ENCODE assay signal across 18 mouse cellular contexts in genomic region chr19:14610542-14611317, GRCm38 (mm10). TPM values are rescaled to one million over a fixed set of nuclear protein-coding genes. Genes with fewer than 3 reads are reported as not detected.
A peak's percentile ranks its signal among the peaks of the same experiment; 100 is the strongest.
DNase-seq lines count a peak whose midpoint lies in the region; ATAC-seq and TF ChIP-seq lines count a peak whose summit lies in the region.
"Had no signal": no experiment of that assay in that cellular context is flagged by ENCODE, and none has a peak within 500 bp of the region (broad histone marks: within the 10 kb centered on the region; RNA-seq: fewer than 3 reads in every experiment).

No protein-coding gene starts in this region.

- no peak overlapping the region for H3K27ac ChIP-seq in intestine, embryonic 15.5 days
- H3K27ac ChIP-seq in intestine, postnatal 0 days (ENCODE audit: low read depth, low read length): no peak overlapping the region
- no peak overlapping the region for H3K27ac ChIP-seq in midbrain, embryonic 11.5 days (ENCODE audit: low read depth, low read length)
- no peak overlapping the region for H3K27ac ChIP-seq in midbrain, postnatal 0 days (ENCODE audit: low read depth, low read length)
- no peak overlapping the region for H3K27ac ChIP-seq in hindbrain, postnatal 0 days
- H3K27ac ChIP-seq: embryonic facial prominence, embryonic 13.5 days; forebrain, embryonic 13.5 days; gastrocnemius, adult 2 months; heart, embryonic 13.5 days; hindbrain, embryonic 13.5 days had no signal

- no peaks in the 10 kb centered on the region for H3K9me3 ChIP-seq in intestine, embryonic 15.5 days
- H3K9me3 ChIP-seq in intestine, postnatal 0 days (ENCODE audit: control insufficient read depth): no peaks in the 10 kb centered on the region
- no peaks in the 10 kb centered on the region for H3K9me3 ChIP-seq in midbrain, embryonic 11.5 days (ENCODE audit: control insufficient read depth, low read length)
- H3K9me3 ChIP-seq in midbrain, postnatal 0 days (ENCODE audit: low read length): no peaks in the 10 kb centered on the region
- no peaks in the 10 kb centered on the region for H3K9me3 ChIP-seq in hindbrain, postnatal 0 days (ENCODE audit: low read length)
- H3K9me3 ChIP-seq: embryonic facial prominence, embryonic 13.5 days; forebrain, embryonic 13.5 days; heart, embryonic 13.5 days; hindbrain, embryonic 13.5 days had no signal

- peak; percentile 68; the same call in 1 of the 2 replicates for ATAC-seq in intestine, embryonic 15.5 days
- ATAC-seq in intestine, postnatal 0 days: no peak
- ATAC-seq in midbrain, embryonic 11.5 days (ENCODE audit: low FRiP score): no peak
- ATAC-seq in midbrain, postnatal 0 days (ENCODE audit: low FRiP score): no peak
- ATAC-seq in hindbrain, postnatal 0 days: no peak
- ATAC-seq: forebrain, embryonic 13.5 days had no signal

- H3K9ac ChIP-seq in intestine, embryonic 15.5 days: no peak overlapping the region
- H3K9ac ChIP-seq in intestine, postnatal 0 days (ENCODE audit: low read depth, low read length): no peak overlapping the region
- no peak overlapping the region for H3K9ac ChIP-seq in midbrain, embryonic 11.5 days (ENCODE audit: low read length)
- H3K9ac ChIP-seq in midbrain, postnatal 0 days (replicated peaks; ENCODE audit: low read length, poor library complexity, severe bottlenecking): no peak overlapping the region
- no peak overlapping the region for H3K9ac ChIP-seq in hindbrain, postnatal 0 days (replicated peaks; ENCODE audit: low read length)
- H3K9ac ChIP-seq: embryonic facial prominence, embryonic 13.5 days; forebrain, embryonic 13.5 days; heart, embryonic 13.5 days; hindbrain, embryonic 13.5 days had no signal

- H3K4me2 ChIP-seq in intestine, embryonic 15.5 days (replicated peaks): no peak overlapping the region
- no peak overlapping the region for H3K4me2 ChIP-seq in intestine, postnatal 0 days (replicated peaks; ENCODE audit: low read depth)
- H3K4me2 ChIP-seq in midbrain, embryonic 11.5 days: no peak overlapping the region
- no peak overlapping the region for H3K4me2 ChIP-seq in midbrain, postnatal 0 days (ENCODE audit: low read depth, low read length, poor library complexity, severe bottlenecking)
- H3K4me2 ChIP-seq in hindbrain, postnatal 0 days (ENCODE audit: low read depth, low read length): no peak overlapping the region
- H3K4me2 ChIP-seq: embryonic facial prominence, embryonic 13.5 days; forebrain, embryonic 13.5 days; heart, embryonic 13.5 days; hindbrain, embryonic 13.5 days had no signal

- WGBS in intestine, embryonic 15.5 days: 44% methylated on average over 8 of the region's 8 CpGs
- 42% methylated on average over 8 of the region's 8 CpGs for WGBS in intestine, postnatal 0 days
- WGBS in midbrain, embryonic 11.5 days: 78% methylated on average over 8 of the region's 8 CpGs
- WGBS in midbrain, postnatal 0 days: 75% methylated on average over 8 of the region's 8 CpGs
- 62% methylated on average over 8 of the region's 8 CpGs for WGBS in hindbrain, postnatal 0 days

- peak; percentile 66 for DNase-seq in midbrain, embryonic 11.5 days (ENCODE audit: low spot score, missing footprints)
- no peak for DNase-seq in midbrain, postnatal 0 days (ENCODE audit: low spot score)
- peak; percentile 49 for DNase-seq in lung, postnatal 25 days (ENCODE audit: low spot score)
- no peak for DNase-seq in hindbrain, postnatal 0 days (ENCODE audit: low spot score)
- no peak for DNase-seq in cerebellum, postnatal 25 days
- DNase-seq: adrenal gland, postnatal 10 days; cerebellum, adult 11 months; cerebellum, adult 8-10 months; cerebellum, postnatal 14 days; gastrocnemius, adult 2 months; gastrocnemius, postnatal 25 days; heart, postnatal 4 days had no signal

- H3K36me3 ChIP-seq in intestine, embryonic 15.5 days: no peaks in the 10 kb centered on the region
- H3K36me3 ChIP-seq in intestine, postnatal 0 days (ENCODE audit: control insufficient read depth, insufficient read depth): no peaks in the 10 kb centered on the region
- H3K36me3 ChIP-seq in midbrain, embryonic 11.5 days (ENCODE audit: control insufficient read depth, insufficient read depth, low read length): no peaks in the 10 kb centered on the region
- H3K36me3 ChIP-seq in midbrain, postnatal 0 days (ENCODE audit: insufficient read depth, low read length): no peaks in the 10 kb centered on the region
- H3K36me3 ChIP-seq in hindbrain, postnatal 0 days (ENCODE audit: insufficient read depth, low read length): no peaks in the 10 kb centered on the region
- H3K36me3 ChIP-seq: embryonic facial prominence, embryonic 13.5 days; heart, embryonic 13.5 days; hindbrain, embryonic 13.5 days had no signal

- H3K27me3 ChIP-seq in intestine, embryonic 15.5 days (replicated peaks): no peaks in the 10 kb centered on the region
- H3K27me3 ChIP-seq in intestine, postnatal 0 days (replicated peaks; ENCODE audit: control insufficient read depth, insufficient read depth, low read length): no peaks in the 10 kb centered on the region
- no peaks in the 10 kb centered on the region; the same call in 1 of the 2 replicates for H3K27me3 ChIP-seq in midbrain, embryonic 11.5 days (ENCODE audit: control insufficient read depth, insufficient read depth, low read length)
- no peaks in the 10 kb centered on the region; the same call in 1 of the 2 replicates for H3K27me3 ChIP-seq in midbrain, postnatal 0 days (ENCODE audit: insufficient read depth, low read length)
- no peaks in the 10 kb centered on the region for H3K27me3 ChIP-seq in hindbrain, postnatal 0 days (ENCODE audit: insufficient read depth, low read length)
- H3K27me3 ChIP-seq: heart, embryonic 13.5 days had no signal

- 0 out of 2 replicates have a peak, but pooled peaks cover 3% of the 10 kb centered on the region for H3K4me1 ChIP-seq in intestine, embryonic 15.5 days (replicated peaks)
- no peaks in the 10 kb centered on the region for H3K4me1 ChIP-seq in intestine, postnatal 0 days (replicated peaks; ENCODE audit: control insufficient read depth, insufficient read depth, low read length)
- H3K4me1 ChIP-seq in midbrain, embryonic 11.5 days (ENCODE audit: control insufficient read depth, insufficient read depth, low read length): no peaks in the 10 kb centered on the region
- no peaks in the 10 kb centered on the region for H3K4me1 ChIP-seq in midbrain, postnatal 0 days (ENCODE audit: insufficient read depth, low read length)
- no peaks in the 10 kb centered on the region for H3K4me1 ChIP-seq in hindbrain, postnatal 0 days (ENCODE audit: insufficient read depth, low read length)
- H3K4me1 ChIP-seq: embryonic facial prominence, embryonic 13.5 days; forebrain, embryonic 13.5 days; heart, embryonic 13.5 days; hindbrain, embryonic 13.5 days had no signal

- H3K4me3 ChIP-seq in intestine, embryonic 15.5 days (replicated peaks): no peak overlapping the region
- no peak overlapping the region for H3K4me3 ChIP-seq in intestine, postnatal 0 days (ENCODE audit: low read depth, low read length)
- H3K4me3 ChIP-seq in midbrain, embryonic 11.5 days (ENCODE audit: low read depth, low read length): no peak overlapping the region
- no peak overlapping the region for H3K4me3 ChIP-seq in midbrain, postnatal 0 days (ENCODE audit: low read depth, low read length)
- no peak overlapping the region for H3K4me3 ChIP-seq in hindbrain, postnatal 0 days (ENCODE audit: low read length)
- H3K4me3 ChIP-seq: embryonic facial prominence, embryonic 13.5 days; forebrain, embryonic 13.5 days; gastrocnemius, adult 2 months; heart, embryonic 13.5 days; hindbrain, embryonic 13.5 days had no signal

- TF ChIP-seq CTCF in intestine, postnatal 0 days (IDR thresholded peaks at IDR 0.05; ENCODE audit: low read depth): no peak
- TF ChIP-seq CTCF in midbrain, postnatal 0 days (IDR thresholded peaks at IDR 0.05): no peak
- TF ChIP-seq CTCF in hindbrain, postnatal 0 days (IDR thresholded peaks at IDR 0.05; ENCODE audit: low read depth): no peak

RNA-seq across cellular contexts. Expression of gene Tle4, which starts 12.9 kb away (rescaled TPM):
- 19.2 and 19.4 TPM in 2 replicates for polyA plus RNA-seq in intestine, embryonic 15.5 days (2015; fragmentation: Nextera tagmentation; extraction: Ambion mirVana)
- 18.5 and 18.9 TPM in 2 replicates for polyA plus RNA-seq in intestine, postnatal 0 days (2015; fragmentation: Nextera tagmentation; extraction: Ambion mirVana)
- 36.5 and 38.8 TPM in 2 replicates for polyA plus RNA-seq in midbrain, embryonic 11.5 days (2014; fragmentation: Nextera tagmentation; extraction: Ambion mirVana)
- 54.6 and 69.8 TPM in 2 replicates for total RNA-seq in midbrain, postnatal 0 days (2014; rRNA removed)
- polyA plus RNA-seq in midbrain, postnatal 0 days (2015; fragmentation: Nextera tagmentation; extraction: Ambion mirVana): 20.4 and 21.4 TPM in 2 replicates
- total RNA-seq in hindbrain, postnatal 0 days (2014; rRNA removed): 38.9 and 44.4 TPM in 2 replicates
- 15.4 and 16.3 TPM in 2 replicates for polyA plus RNA-seq in hindbrain, postnatal 0 days (2015; fragmentation: Nextera tagmentation; extraction: Ambion mirVana)

Comparison
In these comparisons a context has a peak if more than half of its experiments do, and no peak if none do; other contexts are left out.
1. DNase-seq: peak in midbrain, embryonic 11.5 days (single experiment) and lung, postnatal 25 days (single experiment); none in midbrain, postnatal 0 days (single experiment), hindbrain, postnatal 0 days (single experiment) and cerebellum, postnatal 25 days (0 of 2).